Mouse (Mus musculus) retina, adult 2 months (tissue): ENCODE data around the gene 4931440F15Rik.
"Not testable (repeated sequence)": the region's sequence is repeated elsewhere in the genome, so short reads cannot be mapped to it uniquely, and the experiment has no call there.

Experiments used
- DNase-seq: peaks from one replicate; pipeline ENCODE4 v3.0.0-alpha.2; 2012; ENCODE audit warnings: low read depth, low spot score

The 4931440F15Rik gene

GRCm38 (mm10) chr11:29825271-29825718, at the start of gene 4931440F15Rik:
Gene 4931440F15Rik (minus strand): TSS chr11:29825668.
- not testable (repeated sequence) for DNase-seq

- not testable (repeated sequence) for DNase-seq
Observed at GRCm38 (mm10) chr11:29874781-29875180, 49.3 kb upstream of the 4931440F15Rik start.

GRCm38 (mm10) chr11:29870174-29870573, 44.7 kb upstream of the 4931440F15Rik start:
- no peak for DNase-seq

- no peak for DNase-seq
Observed at GRCm38 (mm10) chr11:29864269-29864668, 38.8 kb upstream of the 4931440F15Rik start.

- peak; percentile 23 for DNase-seq
Observed at GRCm38 (mm10) chr11:29861750-29862397, 36.4 kb upstream of the 4931440F15Rik start.

GRCm38 (mm10) chr11:29861040-29861439, 35.6 kb upstream of the 4931440F15Rik start:
- no peak for DNase-seq

GRCm38 (mm10) chr11:29840606-29841227, 15.2 kb upstream of the 4931440F15Rik start:
- DNase-seq: no peak

GRCm38 (mm10) chr11:29839781-29840180, 14.3 kb upstream of the 4931440F15Rik start:
- DNase-seq: no peak

- no peak for DNase-seq
Observed at GRCm38 (mm10) chr11:29837066-29837465, 11.6 kb upstream of the 4931440F15Rik start.

- DNase-seq: no peak
Observed at GRCm38 (mm10) chr11:29827729-29828128, 2.3 kb upstream of the 4931440F15Rik start.

GRCm38 (mm10) chr11:29826001-29826400, 533 bp upstream of the 4931440F15Rik start:
- no peak for DNase-seq

- not testable (repeated sequence) for DNase-seq
Observed at GRCm38 (mm10) chr11:29824474-29825270, 796 bp downstream of the 4931440F15Rik start.

GRCm38 (mm10) chr11:29823141-29823540, 2.3 kb downstream of the 4931440F15Rik start:
- DNase-seq: no peak

- DNase-seq: no peak
Observed at GRCm38 (mm10) chr11:29815670-29816069, 9.8 kb downstream of the 4931440F15Rik start.

GRCm38 (mm10) chr11:29815261-29815660, 10.2 kb downstream of the 4931440F15Rik start:
- no peak for DNase-seq

GRCm38 (mm10) chr11:29813267-29813666, 12.2 kb downstream of the 4931440F15Rik start:
- no peak for DNase-seq

- no peak for DNase-seq
Observed at GRCm38 (mm10) chr11:29812475-29812874, 13.0 kb downstream of the 4931440F15Rik start.

GRCm38 (mm10) chr11:29810324-29810723, 15.1 kb downstream of the 4931440F15Rik start:
- DNase-seq: no peak

GRCm38 (mm10) chr11:29808981-29809589, 16.4 kb downstream of the 4931440F15Rik start:
- no peak for DNase-seq

GRCm38 (mm10) chr11:29808173-29808980, 17.1 kb downstream of the 4931440F15Rik start:
- DNase-seq: peak; percentile 29

- DNase-seq: no peak
Observed at GRCm38 (mm10) chr11:29807325-29807724, 18.1 kb downstream of the 4931440F15Rik start.
